Mouse (Mus musculus): ENCODE results near the gene Btnl9. TPM values are rescaled to one million over a fixed set of nuclear protein-coding genes. Genes with fewer than 3 reads are reported as not detected.

The Btnl9 gene
- total and polyA plus RNA-seq, 3 experiments, result 0.03 TPM; not detected in 2

- H3K4me3 ChIP-seq (ENCODE audit: control insufficient read depth in 1 of 2, insufficient read depth in 1 of 2, low read depth in 2 of 2, low read length in 2 of 2), result no peak overlapping the region
- TF ChIP-seq HCFC1 (IDR thresholded peaks at IDR 0.05; ENCODE audit: low read depth, low read length) (no peak), TCF12 (IDR thresholded peaks at IDR 0.05; ENCODE audit: low read depth, low read length) (no peak), CTCF (IDR thresholded peaks at IDR 0.05 in 2 of 3, conservative IDR thresholded peaks at IDR 0.05 in 1 of 3; ENCODE audit: control insufficient read depth in 1 of 3, insufficient read depth in 1 of 3, low read depth in 2 of 3, low read length in 3 of 3, poor library complexity in 1 of 3, severe bottlenecking in 1 of 3) (no peak), E2F4 (IDR thresholded peaks at IDR 0.05; ENCODE audit: borderline replicate concordance, low read depth, low read length) (no peak), MYB (IDR thresholded peaks at IDR 0.05; ENCODE audit: low read depth, low read length) (no peak), ZNF384 (IDR thresholded peaks at IDR 0.05; ENCODE audit: low read depth, low read length) (no peak), CHD1 (IDR thresholded peaks at IDR 0.05; ENCODE audit: low read depth, low read length) (no peak), GABPA (IDR thresholded peaks at IDR 0.05; ENCODE audit: low read depth, low read length) (no peak), MYC (IDR thresholded peaks at IDR 0.05; ENCODE audit: low read depth, low read length) (no peak), RAD21 (IDR thresholded peaks at IDR 0.05; ENCODE audit: low read depth, low read length) (no peak), NRF1 (IDR thresholded peaks at IDR 0.05; ENCODE audit: insufficient read depth, low read depth, low read length, poor library complexity, severe bottlenecking) (no peak), ETS1 (IDR thresholded peaks at IDR 0.05; ENCODE audit: low read depth, low read length) (no peak), POLR2AphosphoS5 (IDR thresholded peaks at IDR 0.05; ENCODE audit: borderline replicate concordance, low read depth, low read length) (no peak), GATA1 (IDR thresholded peaks at IDR 0.05; ENCODE audit: low read depth, low read length) (no peak), TBP (IDR thresholded peaks at IDR 0.05; ENCODE audit: low read depth, low read length) (no peak), ZKSCAN1 (IDR thresholded peaks at IDR 0.05; ENCODE audit: low read depth, low read length) (no peak), JUND (IDR thresholded peaks at IDR 0.05; ENCODE audit: low read depth, low read length) (no peak), ZMIZ1 (IDR thresholded peaks at IDR 0.05; ENCODE audit: low read depth, low read length) (no peak)
- DNase-seq (ENCODE audit: low read depth, low spot score), result no peak
- H3K4me1 ChIP-seq (ENCODE audit: control insufficient read depth in 1 of 2, insufficient read depth in 2 of 2, low read length in 2 of 2), result no peaks in the 10 kb centered on the region
- H3K36me3 ChIP-seq (ENCODE audit: control insufficient read depth in 1 of 2, insufficient read depth in 2 of 2, low read length in 2 of 2), result no peaks in the 10 kb centered on the region
- H3K79me2 ChIP-seq (ENCODE audit: control insufficient read depth, insufficient read depth, low read length, poor library complexity), result no peaks in the 10 kb centered on the region
- no peak overlapping the region for H3K27ac ChIP-seq (ENCODE audit: control insufficient read depth, low read depth, low read length)
- no peak overlapping the region for H3K9ac ChIP-seq (ENCODE audit: control insufficient read depth, low read depth, low read length, poor library complexity, severe bottlenecking)
- no peaks in the 10 kb centered on the region for H3K9me3 ChIP-seq (replicated peaks; ENCODE audit: insufficient read depth, low read length)
- peaks cover 0 to 2% of the 10 kb centered on the region in 2 experiments; a peak in 2 of 4 replicates for H3K27me3 ChIP-seq (ENCODE audit: control insufficient read depth in 1 of 2, insufficient read depth in 2 of 2, low read length in 2 of 2)
Measured at GRCm38 (mm10) chr11:49187701-49188100, 742 bp upstream of the Btnl9 start.

- H3K27me3 ChIP-seq (ENCODE audit: control insufficient read depth in 1 of 2, insufficient read depth in 2 of 2, low read length in 2 of 2), result peaks cover 0 to 2% of the 10 kb centered on the region in 2 experiments; a peak in 3 of 4 replicates
- TF ChIP-seq USF1 (IDR thresholded peaks at IDR 0.05; ENCODE audit: low read depth, low read length) (no peak), MXI1 (IDR thresholded peaks at IDR 0.05; ENCODE audit: low read depth, low read length) (no peak), BHLHE40 (IDR thresholded peaks at IDR 0.05; ENCODE audit: borderline replicate concordance, low read depth, low read length) (no peak), E2F4 (IDR thresholded peaks at IDR 0.05; ENCODE audit: borderline replicate concordance, low read depth, low read length) (no peak), POLR2A (IDR thresholded peaks at IDR 0.05; ENCODE audit: control insufficient read depth in 1 of 2, insufficient read depth in 1 of 2, low read depth in 1 of 2, low read length in 2 of 2, poor library complexity in 1 of 2) (no peak), JUND (IDR thresholded peaks at IDR 0.05; ENCODE audit: low read depth, low read length) (no peak), ETS1 (IDR thresholded peaks at IDR 0.05; ENCODE audit: low read depth, low read length) (no peak), SMC3 (IDR thresholded peaks at IDR 0.05; ENCODE audit: low read depth, low read length) (no peak), MAFK (IDR thresholded peaks at IDR 0.05; ENCODE audit: borderline replicate concordance, low read depth, low read length) (no peak), GATA1 (IDR thresholded peaks at IDR 0.05; ENCODE audit: low read depth, low read length) (no peak), POLR2AphosphoS2 (IDR thresholded peaks at IDR 0.05; ENCODE audit: low read length) (no peak), RCOR1 (IDR thresholded peaks at IDR 0.05; ENCODE audit: low read depth, low read length) (no peak), NELFE (IDR thresholded peaks at IDR 0.05; ENCODE audit: low read depth, low read length) (no peak), MYC (IDR thresholded peaks at IDR 0.05; ENCODE audit: low read depth, low read length) (no peak), ELF1 (IDR thresholded peaks at IDR 0.05; ENCODE audit: low read depth, low read length) (no peak), TCF12 (IDR thresholded peaks at IDR 0.05; ENCODE audit: low read depth, low read length) (no peak), POLR2AphosphoS5 (IDR thresholded peaks at IDR 0.05; ENCODE audit: borderline replicate concordance, low read depth, low read length) (no peak), ZNF384 (IDR thresholded peaks at IDR 0.05; ENCODE audit: low read depth, low read length) (no peak), ZMIZ1 (IDR thresholded peaks at IDR 0.05; ENCODE audit: low read depth, low read length) (no peak), CTCF (IDR thresholded peaks at IDR 0.05 in 2 of 3, conservative IDR thresholded peaks at IDR 0.05 in 1 of 3; ENCODE audit: control insufficient read depth in 1 of 3, insufficient read depth in 1 of 3, low read depth in 2 of 3, low read length in 3 of 3, poor library complexity in 1 of 3, severe bottlenecking in 1 of 3) (no peak)
- no peak overlapping the region for H3K27ac ChIP-seq (ENCODE audit: control insufficient read depth, low read depth, low read length)
- no peaks in the 10 kb centered on the region for H3K4me1 ChIP-seq (ENCODE audit: control insufficient read depth in 1 of 2, insufficient read depth in 2 of 2, low read length in 2 of 2)
- no peak overlapping the region for H3K4me3 ChIP-seq (ENCODE audit: control insufficient read depth in 1 of 2, insufficient read depth in 1 of 2, low read depth in 2 of 2, low read length in 2 of 2)
- no peak for DNase-seq (ENCODE audit: low read depth, low spot score)
- H3K36me3 ChIP-seq (ENCODE audit: control insufficient read depth in 1 of 2, insufficient read depth in 2 of 2, low read length in 2 of 2), result no peaks in the 10 kb centered on the region
- H3K9ac ChIP-seq (ENCODE audit: control insufficient read depth, low read depth, low read length, poor library complexity, severe bottlenecking), result no peak overlapping the region
- no peaks in the 10 kb centered on the region for H3K79me2 ChIP-seq (ENCODE audit: control insufficient read depth, insufficient read depth, low read length, poor library complexity)
- no peaks in the 10 kb centered on the region for H3K9me3 ChIP-seq (replicated peaks; ENCODE audit: insufficient read depth, low read length)
Measured at GRCm38 (mm10) chr11:49186452-49186851, 507 bp downstream of the Btnl9 start.
